Mouse (Mus musculus): ENCODE measurements around the gene Capn3. TPM values are rescaled to one million over a fixed set of nuclear protein-coding genes. Genes with fewer than 3 reads are reported as not detected.

Gene Capn3
- polyA plus RNA-seq, 1 experiment from 2014 or later: 5.5 TPM

- no peak overlapping the region for H3K4me3 ChIP-seq
- 75% methylated on average over 8 of the region's 8 CpGs for WGBS
- no peaks in the 10 kb centered on the region for H3K4me1 ChIP-seq
- no peak for DNase-seq (ENCODE audit: low spot score)
- H3K27ac ChIP-seq (replicated peaks): no peak overlapping the region
- no peaks in the 10 kb centered on the region for H3K36me3 ChIP-seq
- H3K27me3 ChIP-seq (ENCODE audit: low read depth, poor library complexity, severe bottlenecking): no peaks in the 10 kb centered on the region
- H3K9me3 ChIP-seq (replicated peaks): no peaks in the 10 kb centered on the region
These were observed 8.3 kb downstream of the Capn3 start for GRCm38 (mm10) chr2:120464091-120464490.

- no peaks in the 10 kb centered on the region for H3K9me3 ChIP-seq (replicated peaks)
- WGBS: 89% methylated on average over 2 of the region's 2 CpGs
- no peak overlapping the region for H3K27ac ChIP-seq (replicated peaks)
- DNase-seq (ENCODE audit: low spot score): no peak
- H3K36me3 ChIP-seq: no peaks in the 10 kb centered on the region
- no peaks in the 10 kb centered on the region for H3K4me1 ChIP-seq
- no peak overlapping the region for H3K4me3 ChIP-seq
- no peaks in the 10 kb centered on the region for H3K27me3 ChIP-seq (ENCODE audit: low read depth, poor library complexity, severe bottlenecking)
These were observed 9.0 kb downstream of the Capn3 start for GRCm38 (mm10) chr2:120464732-120465396.

DNA sequence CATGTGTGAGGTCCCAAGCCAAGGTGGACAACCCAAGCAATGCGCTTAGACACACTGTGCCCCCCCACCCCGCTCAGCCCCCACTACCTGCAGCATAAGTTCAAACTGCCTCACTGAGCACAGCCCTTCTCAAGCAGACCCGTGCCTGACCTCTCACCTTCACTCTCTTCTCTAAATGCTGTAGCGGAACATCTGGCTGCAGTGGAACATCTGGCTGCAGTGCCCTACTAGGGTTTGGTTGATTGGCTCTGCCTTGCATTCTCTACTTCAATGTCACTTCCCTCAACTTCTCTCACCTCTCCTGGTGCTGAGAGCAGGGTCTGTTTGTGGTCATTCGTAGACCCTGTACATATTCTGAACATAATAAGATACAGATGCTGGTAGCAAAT, 9.6 kb downstream of the Capn3 start:
- Histone ChIP-seq H3K4me3 (no peak overlapping the region), H3K27me3 (ENCODE audit: low read depth, poor library complexity, severe bottlenecking) (no peaks in the 10 kb centered on the region), H3K4me1 (no peaks in the 10 kb centered on the region), H3K27ac (replicated peaks) (no peak overlapping the region), H3K36me3 (no peaks in the 10 kb centered on the region), H3K9me3 (replicated peaks) (no peaks in the 10 kb centered on the region)
- DNase-seq (ENCODE audit: low spot score): no peak
- WGBS: 88% methylated on average over 5 of the region's 5 CpGs

DNA sequence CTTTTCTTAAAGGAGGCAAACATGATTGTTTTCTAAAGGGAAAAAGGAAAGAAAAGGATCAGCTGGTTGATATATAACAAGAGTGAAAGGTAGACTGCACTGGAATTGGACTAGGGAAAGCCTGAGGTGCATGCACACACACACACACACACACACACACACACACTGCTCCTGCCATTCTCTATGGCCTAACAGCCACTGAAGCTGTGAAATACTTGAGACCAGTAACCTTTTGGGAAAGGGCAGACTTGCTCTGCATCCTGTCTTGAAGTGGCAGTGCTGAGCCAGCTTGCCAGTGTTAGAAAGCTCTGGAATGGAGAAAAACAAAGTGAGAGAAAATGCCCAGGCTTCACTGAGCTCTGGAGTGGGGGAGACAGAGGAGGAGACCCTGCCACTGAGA, 12.2 kb downstream of the Capn3 start:
- H3K4me3 ChIP-seq: no peak overlapping the region
- H3K27me3 ChIP-seq (ENCODE audit: low read depth, poor library complexity, severe bottlenecking): no peaks in the 10 kb centered on the region
- H3K4me1 ChIP-seq: no peaks in the 10 kb centered on the region
- no peak for DNase-seq (ENCODE audit: low spot score)
- H3K9me3 ChIP-seq (replicated peaks): no peaks in the 10 kb centered on the region
- H3K36me3 ChIP-seq: no peaks in the 10 kb centered on the region
- no peak overlapping the region for H3K27ac ChIP-seq (replicated peaks)

DNA sequence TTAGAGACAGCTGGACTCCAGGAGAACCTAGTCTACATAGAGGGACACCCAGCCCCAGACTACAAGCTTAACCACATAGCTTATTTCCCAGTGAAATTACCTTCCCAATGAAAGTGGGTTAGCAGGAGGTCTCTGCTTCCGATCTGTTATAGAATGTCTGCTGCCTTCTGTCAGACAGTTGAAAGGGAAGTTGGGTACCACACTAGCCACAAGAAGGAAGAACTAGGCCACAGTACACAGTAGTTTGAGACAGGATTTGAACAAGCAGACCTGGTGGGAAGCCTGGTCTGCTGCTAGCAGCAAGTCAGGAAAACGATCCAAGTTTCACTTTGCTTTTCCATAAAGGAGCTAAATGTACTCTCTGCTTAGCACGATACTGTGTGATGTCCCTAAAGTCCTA, 13.4 kb downstream of the Capn3 start:
- Histone ChIP-seq H3K27ac (replicated peaks) (no peak overlapping the region), H3K4me1 (no peaks in the 10 kb centered on the region), H3K4me3 (no peak overlapping the region), H3K9me3 (replicated peaks) (no peaks in the 10 kb centered on the region), H3K27me3 (ENCODE audit: low read depth, poor library complexity, severe bottlenecking) (no peaks in the 10 kb centered on the region), H3K36me3 (no peaks in the 10 kb centered on the region)
- DNase-seq (ENCODE audit: low spot score): no peak
- 87% methylated on average over 3 of the region's 3 CpGs for WGBS

DNA sequence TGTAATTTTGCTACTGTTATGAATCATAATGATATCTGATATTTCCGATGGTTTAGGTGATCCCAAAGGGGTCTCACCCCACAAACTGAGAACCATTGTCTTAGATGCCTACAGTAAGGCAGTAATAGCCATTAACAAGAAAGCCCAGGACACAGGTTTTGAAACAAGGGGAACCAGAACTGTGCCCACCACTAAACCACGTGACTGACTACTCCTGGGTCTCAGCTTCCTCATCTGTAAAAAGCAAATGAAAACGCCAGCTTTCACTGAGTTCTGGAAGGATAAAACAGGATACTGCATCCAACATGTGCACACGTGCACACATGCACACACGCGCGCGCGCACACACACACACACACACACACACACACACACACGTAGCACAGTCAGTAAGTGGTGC, 13.9 kb downstream of the Capn3 start:
- no peak for DNase-seq (ENCODE audit: low spot score)
- H3K4me1 ChIP-seq: no peaks in the 10 kb centered on the region
- no peak overlapping the region for H3K4me3 ChIP-seq
- no peak overlapping the region for H3K27ac ChIP-seq (replicated peaks)
- no peaks in the 10 kb centered on the region for H3K9me3 ChIP-seq (replicated peaks)
- no peaks in the 10 kb centered on the region for H3K27me3 ChIP-seq (ENCODE audit: low read depth, poor library complexity, severe bottlenecking)
- H3K36me3 ChIP-seq: no peaks in the 10 kb centered on the region
- 95% methylated on average over 10 of the region's 10 CpGs for WGBS

- Histone ChIP-seq H3K27me3 (ENCODE audit: low read depth, poor library complexity, severe bottlenecking) (no peaks in the 10 kb centered on the region), H3K36me3 (no peaks in the 10 kb centered on the region), H3K27ac (replicated peaks) (no peak overlapping the region), H3K4me3 (no peak overlapping the region), H3K9me3 (replicated peaks) (no peaks in the 10 kb centered on the region), H3K4me1 (peaks cover 3% of the 10 kb centered on the region)
- WGBS: 74% methylated on average over 4 of the region's 4 CpGs
- no peak for DNase-seq (ENCODE audit: low spot score)
These were observed 15.0 kb downstream of the Capn3 start for GRCm38 (mm10) chr2:120470856-120471255.

GRCm38 (mm10) chr2:120476277-120477087, 20.7 kb downstream of the Capn3 start:
- 50% methylated on average over 13 of the region's 13 CpGs for WGBS
- no peaks in the 10 kb centered on the region for H3K36me3 ChIP-seq
- no peaks in the 10 kb centered on the region for H3K27me3 ChIP-seq (ENCODE audit: low read depth, poor library complexity, severe bottlenecking)
- H3K4me1 ChIP-seq: peaks cover 19% of the 10 kb centered on the region
- H3K27ac ChIP-seq (replicated peaks): peak overlapping the region; percentile 81
- DNase-seq (ENCODE audit: low spot score): peak; percentile 60
- H3K9me3 ChIP-seq (replicated peaks): no peaks in the 10 kb centered on the region
- H3K4me3 ChIP-seq: peak overlapping the region; percentile 16

DNA sequence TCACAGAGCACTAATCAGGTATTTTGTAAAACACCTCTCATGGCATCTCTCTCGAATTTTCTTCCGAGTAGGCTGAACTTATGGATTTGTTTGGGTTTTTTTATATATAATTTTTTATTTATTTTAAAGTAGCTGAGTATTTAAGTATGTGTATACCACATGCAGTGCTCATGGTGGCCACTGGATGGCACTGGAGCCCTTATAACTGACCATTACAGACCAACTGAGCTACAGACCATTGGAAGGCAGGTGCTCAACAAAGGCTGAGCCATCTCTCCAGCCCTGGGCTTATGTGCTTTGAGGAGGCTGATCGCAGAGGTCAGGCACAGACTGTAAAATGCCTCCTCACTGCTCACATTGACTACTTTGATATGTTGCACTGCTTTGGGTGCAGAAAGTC, 22.8 kb downstream of the Capn3 start:
- 60% methylated on average over 3 of the region's 3 CpGs for WGBS
- Histone ChIP-seq H3K9me3 (replicated peaks) (no peaks in the 10 kb centered on the region), H3K4me3 (no peak overlapping the region), H3K27me3 (ENCODE audit: low read depth, poor library complexity, severe bottlenecking) (no peaks in the 10 kb centered on the region), H3K27ac (replicated peaks) (no peak overlapping the region), H3K36me3 (no peaks in the 10 kb centered on the region), H3K4me1 (peaks cover 19% of the 10 kb centered on the region)
- DNase-seq (ENCODE audit: low spot score): peak; percentile 63

DNA sequence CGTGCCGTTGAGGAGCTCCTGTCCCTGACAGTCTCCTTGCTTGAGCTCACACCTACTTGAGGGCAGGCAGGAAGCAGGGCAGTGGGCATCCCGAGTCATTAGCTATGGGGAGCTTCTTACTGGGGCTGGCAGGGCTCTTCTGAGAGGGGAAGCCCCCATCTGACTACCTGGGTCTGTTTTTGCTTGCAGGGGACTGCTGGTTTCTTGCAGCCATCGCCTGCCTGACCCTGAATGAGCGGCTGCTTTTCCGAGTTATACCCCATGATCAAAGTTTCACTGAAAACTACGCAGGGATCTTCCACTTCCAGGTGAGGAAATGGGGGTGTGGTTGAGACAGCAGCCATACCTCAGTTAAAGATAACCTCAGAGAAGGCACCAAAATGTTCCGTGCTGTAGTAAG, 26.1 kb downstream of the Capn3 start:
- H3K9me3 ChIP-seq (replicated peaks): no peaks in the 10 kb centered on the region
- H3K4me1 ChIP-seq: peaks cover 6% of the 10 kb centered on the region
- H3K36me3 ChIP-seq: no peaks in the 10 kb centered on the region
- WGBS: 83% methylated on average over 8 of the region's 8 CpGs
- DNase-seq (ENCODE audit: low spot score): no peak
- H3K27me3 ChIP-seq (ENCODE audit: low read depth, poor library complexity, severe bottlenecking): no peaks in the 10 kb centered on the region
- H3K27ac ChIP-seq (replicated peaks): no peak overlapping the region
- no peak overlapping the region for H3K4me3 ChIP-seq

DNA sequence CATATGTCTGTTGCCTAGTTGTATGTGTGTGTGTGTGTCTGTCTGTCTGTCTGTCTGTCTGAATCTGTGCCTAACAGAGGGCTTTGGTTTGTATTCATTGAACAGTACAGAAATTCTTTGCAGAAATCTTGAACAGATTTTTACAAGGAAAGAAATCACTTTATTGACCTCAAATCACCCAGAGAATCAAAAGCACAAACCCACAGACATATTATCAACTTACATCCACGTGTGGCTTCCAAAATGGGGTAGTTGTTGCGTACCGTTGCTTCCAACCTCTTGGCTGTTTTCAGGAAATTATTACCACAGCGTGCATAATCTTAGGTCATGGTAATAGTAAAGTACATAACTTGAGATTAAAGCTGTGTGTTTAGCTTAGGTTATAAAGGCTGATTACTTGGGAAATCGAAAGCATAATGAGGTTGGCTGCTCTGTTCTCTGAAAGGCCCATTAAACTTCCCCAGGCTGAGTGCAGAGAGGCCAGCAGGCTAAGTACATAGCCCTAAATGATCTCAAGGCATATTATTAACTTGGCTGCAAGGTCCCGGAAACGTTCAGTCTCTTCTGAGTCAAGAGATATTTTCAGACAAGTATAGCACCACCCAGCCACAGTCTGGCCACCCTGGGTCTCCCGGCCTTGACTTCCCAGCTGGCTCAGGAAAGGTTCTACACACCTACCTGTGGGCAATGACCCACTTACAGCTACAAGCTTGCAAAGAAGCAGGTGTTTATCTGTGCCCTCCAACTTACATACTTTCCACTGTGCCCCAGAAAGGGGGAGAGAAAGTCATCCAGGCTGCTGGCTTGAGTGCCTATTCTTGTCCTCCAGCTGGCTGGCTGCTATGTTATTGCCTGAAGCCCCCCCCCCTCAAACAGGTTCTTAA, 26.9 kb downstream of the Capn3 start:
- Histone ChIP-seq H3K36me3 (no peaks in the 10 kb centered on the region), H3K4me3 (no peak overlapping the region), H3K4me1 (no peaks in the 10 kb centered on the region), H3K27me3 (ENCODE audit: low read depth, poor library complexity, severe bottlenecking) (no peaks in the 10 kb centered on the region), H3K9me3 (replicated peaks) (no peaks in the 10 kb centered on the region), H3K27ac (replicated peaks) (no peak overlapping the region)
- 86% methylated on average over 8 of the region's 8 CpGs for WGBS
- no peak for DNase-seq (ENCODE audit: low spot score)

- WGBS: 90% methylated on average over 3 of the region's 3 CpGs
- Histone ChIP-seq H3K9me3 (replicated peaks) (no peaks in the 10 kb centered on the region), H3K36me3 (no peaks in the 10 kb centered on the region), H3K4me3 (no peak overlapping the region), H3K4me1 (no peaks in the 10 kb centered on the region), H3K27me3 (ENCODE audit: low read depth, poor library complexity, severe bottlenecking) (no peaks in the 10 kb centered on the region), H3K27ac (replicated peaks) (no peak overlapping the region)
- DNase-seq (ENCODE audit: low spot score): no peak
These were observed 28.4 kb downstream of the Capn3 start for GRCm38 (mm10) chr2:120484241-120484640.

- DNase-seq (ENCODE audit: low spot score): no peak
- H3K4me1 ChIP-seq: no peaks in the 10 kb centered on the region
- H3K4me3 ChIP-seq: no peak overlapping the region
- no peaks in the 10 kb centered on the region for H3K9me3 ChIP-seq (replicated peaks)
- no peaks in the 10 kb centered on the region for H3K27me3 ChIP-seq (ENCODE audit: low read depth, poor library complexity, severe bottlenecking)
- no peaks in the 10 kb centered on the region for H3K36me3 ChIP-seq
- H3K27ac ChIP-seq (replicated peaks): no peak overlapping the region
- WGBS: 83% methylated on average over 4 of the region's 4 CpGs
These were observed 37.4 kb downstream of the Capn3 start for GRCm38 (mm10) chr2:120493254-120493653.

Measured in midbrain, embryonic 10.5 days (tissue).